Mouse (Mus musculus): ENCODE results near the gene Taf3. TPM values are rescaled to one million over a fixed set of nuclear protein-coding genes. Genes with fewer than 3 reads are reported as not detected.

Taf3 gene
- polyA plus RNA-seq, 1 experiment from 2014 or later = 15.7 TPM

- Histone ChIP-seq H3K4me1 (peaks cover 69% of the 10 kb centered on the region), H3K27ac (no peak overlapping the region), H3K4me3 (peak overlapping the region; percentile 52), H3K27me3 (ENCODE audit: poor library complexity, severe bottlenecking) (peaks cover 99% of the 10 kb centered on the region), H3K9me3 (no peaks in the 10 kb centered on the region), H3K36me3 (replicated peaks) (no peaks in the 10 kb centered on the region)
- WGBS = under 1% methylated on average over 39 of the region's 39 CpGs
- peak; percentile 55 for DNase-seq (ENCODE audit: extremely low spot score, low spot score)
Measured at GRCm38 (mm10) chr2:9882371-9882925, 165.9 kb downstream of the Taf3 start.

DNA sequence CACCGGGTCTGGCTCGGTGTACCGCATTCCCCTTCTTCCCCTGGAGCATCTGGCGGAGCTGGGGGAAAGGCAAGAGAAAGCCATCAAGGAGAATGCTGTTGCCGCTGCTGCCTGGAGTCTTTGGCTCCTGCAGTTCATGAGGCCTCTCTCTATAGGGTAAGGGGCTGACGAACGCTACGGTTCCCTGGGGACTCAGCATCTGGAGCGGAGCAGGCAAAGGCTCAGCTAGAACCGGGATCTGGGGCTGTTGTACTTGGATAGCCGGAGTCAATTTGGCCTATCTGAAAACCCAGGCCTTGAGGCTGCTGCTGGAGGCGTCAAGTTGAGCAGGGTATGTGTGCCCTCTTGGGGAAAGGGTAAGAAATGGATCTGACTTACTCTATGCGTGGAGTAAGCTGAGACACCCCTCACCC, 166.8 kb downstream of the Taf3 start:
- no peaks in the 10 kb centered on the region for H3K36me3 ChIP-seq (replicated peaks)
- peak overlapping the region; percentile 52 for H3K4me3 ChIP-seq
- H3K27me3 ChIP-seq (ENCODE audit: poor library complexity, severe bottlenecking) = peaks cover 99% of the 10 kb centered on the region
- 0% methylated on average over 13 of the region's 13 CpGs for WGBS
- H3K4me1 ChIP-seq = peaks cover 75% of the 10 kb centered on the region
- DNase-seq (ENCODE audit: extremely low spot score, low spot score) = peak; percentile 65
- H3K9me3 ChIP-seq = no peaks in the 10 kb centered on the region
- peak overlapping the region; percentile 76; the same call in 1 of the 2 replicates for H3K27ac ChIP-seq

- H3K27me3 ChIP-seq (ENCODE audit: poor library complexity, severe bottlenecking) = peaks cover 99% of the 10 kb centered on the region
- peak within 1 kb of the TSS; percentile 52 for H3K4me3 ChIP-seq
- H3K27ac ChIP-seq = peak within 1 kb of the TSS; percentile 76
- peaks cover 75% of the 10 kb centered on the region for H3K4me1 ChIP-seq
- no peaks in the 10 kb centered on the region for H3K9me3 ChIP-seq
- WGBS = under 1% methylated on average over 35 of the region's 35 CpGs
- H3K36me3 ChIP-seq (replicated peaks) = no peaks in the 10 kb centered on the region
- peak; percentile 66 for DNase-seq (ENCODE audit: extremely low spot score, low spot score)
Measured at GRCm38 (mm10) chr2:9881051-9881591, 167.3 kb downstream of the Taf3 start, which contains the start of gene 4930412O13Rik. Gene 4930412O13Rik (plus strand): TSS chr2:9881252.

GRCm38 (mm10) chr2:9880271-9880670, 168.1 kb downstream of the Taf3 start:
- Histone ChIP-seq H3K36me3 (replicated peaks) (no peaks in the 10 kb centered on the region), H3K9me3 (no peaks in the 10 kb centered on the region), H3K4me3 (0 out of 2 replicates have a peak overlapping the region, but pooled peaks have one; percentile 52), H3K27ac (no peak overlapping the region), H3K4me1 (peaks cover 75% of the 10 kb centered on the region), H3K27me3 (ENCODE audit: poor library complexity, severe bottlenecking) (peaks cover 99% of the 10 kb centered on the region)
- 2% methylated on average over 11 of the region's 11 CpGs for WGBS
- DNase-seq (ENCODE audit: extremely low spot score, low spot score) = no peak

DNA sequence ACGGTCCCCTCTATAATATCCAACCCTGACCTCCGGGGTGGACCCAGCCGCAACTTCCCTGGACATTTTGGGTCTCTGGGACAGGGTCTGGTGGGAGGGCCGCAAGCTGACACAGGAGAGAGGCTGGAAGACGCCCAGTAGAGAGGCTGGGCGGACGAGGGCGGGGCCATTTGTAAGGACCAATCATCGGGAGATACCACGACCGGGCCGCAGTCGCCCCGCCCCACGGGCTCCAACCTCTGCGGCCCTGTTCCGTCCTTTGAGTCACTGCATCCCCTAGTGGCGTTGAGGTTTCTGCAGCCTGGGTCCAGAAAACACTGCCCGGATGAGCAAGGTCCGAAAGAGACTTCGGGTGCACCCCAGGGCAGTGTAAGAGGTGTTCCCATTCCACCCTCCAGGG, 168.9 kb downstream of the Taf3 start:
- Histone ChIP-seq H3K4me1 (peaks cover 78% of the 10 kb centered on the region), H3K36me3 (replicated peaks) (no peaks in the 10 kb centered on the region), H3K4me3 (peak overlapping the region; percentile 58), H3K27ac (0 out of 2 replicates have a peak overlapping the region, but pooled peaks have one; percentile 40), H3K27me3 (ENCODE audit: poor library complexity, severe bottlenecking) (peaks cover 99% of the 10 kb centered on the region), H3K9me3 (no peaks in the 10 kb centered on the region)
- under 1% methylated on average over 21 of the region's 21 CpGs for WGBS
- peak; percentile 94 for DNase-seq (ENCODE audit: extremely low spot score, low spot score)

DNA sequence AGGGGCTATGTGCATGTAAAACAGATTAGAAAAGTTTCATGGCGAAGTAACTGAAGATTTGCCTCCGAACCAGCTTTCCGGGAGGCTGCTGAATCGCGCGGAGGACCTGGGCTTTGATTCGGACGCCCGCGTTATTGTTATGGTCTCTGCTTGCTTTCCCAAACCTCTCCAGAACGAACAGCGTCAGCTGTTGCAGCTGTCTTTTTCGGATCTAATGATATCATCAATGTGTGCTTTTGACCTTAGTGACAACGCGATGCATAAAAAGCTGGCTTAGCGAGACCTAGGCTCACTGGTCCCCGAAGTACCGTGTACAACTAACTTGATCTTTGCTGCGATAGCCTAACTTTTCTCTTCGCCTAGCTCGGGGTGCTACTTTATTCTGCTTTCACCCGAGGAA, 169.3 kb downstream of the Taf3 start:
- Histone ChIP-seq H3K27me3 (ENCODE audit: poor library complexity, severe bottlenecking) (peaks cover 99% of the 10 kb centered on the region), H3K4me1 (peaks cover 78% of the 10 kb centered on the region), H3K9me3 (no peaks in the 10 kb centered on the region), H3K4me3 (peak overlapping the region; percentile 58), H3K27ac (0 out of 2 replicates have a peak overlapping the region, but pooled peaks have one; percentile 40), H3K36me3 (replicated peaks) (no peaks in the 10 kb centered on the region)
- under 1% methylated on average over 22 of the region's 22 CpGs for WGBS
- DNase-seq (ENCODE audit: extremely low spot score, low spot score) = no peak

- peak; percentile 77 for DNase-seq (ENCODE audit: extremely low spot score, low spot score)
- Histone ChIP-seq H3K36me3 (replicated peaks) (no peaks in the 10 kb centered on the region), H3K27ac (0 out of 2 replicates have a peak overlapping the region, but pooled peaks have one; percentile 40), H3K4me1 (peaks cover 79% of the 10 kb centered on the region), H3K27me3 (ENCODE audit: poor library complexity, severe bottlenecking) (peaks cover 99% of the 10 kb centered on the region), H3K4me3 (peak overlapping the region; percentile 58), H3K9me3 (no peaks in the 10 kb centered on the region)
- under 1% methylated on average over 33 of the region's 33 CpGs for WGBS
Measured at GRCm38 (mm10) chr2:9878564-9879081, 169.8 kb downstream of the Taf3 start.

DNA sequence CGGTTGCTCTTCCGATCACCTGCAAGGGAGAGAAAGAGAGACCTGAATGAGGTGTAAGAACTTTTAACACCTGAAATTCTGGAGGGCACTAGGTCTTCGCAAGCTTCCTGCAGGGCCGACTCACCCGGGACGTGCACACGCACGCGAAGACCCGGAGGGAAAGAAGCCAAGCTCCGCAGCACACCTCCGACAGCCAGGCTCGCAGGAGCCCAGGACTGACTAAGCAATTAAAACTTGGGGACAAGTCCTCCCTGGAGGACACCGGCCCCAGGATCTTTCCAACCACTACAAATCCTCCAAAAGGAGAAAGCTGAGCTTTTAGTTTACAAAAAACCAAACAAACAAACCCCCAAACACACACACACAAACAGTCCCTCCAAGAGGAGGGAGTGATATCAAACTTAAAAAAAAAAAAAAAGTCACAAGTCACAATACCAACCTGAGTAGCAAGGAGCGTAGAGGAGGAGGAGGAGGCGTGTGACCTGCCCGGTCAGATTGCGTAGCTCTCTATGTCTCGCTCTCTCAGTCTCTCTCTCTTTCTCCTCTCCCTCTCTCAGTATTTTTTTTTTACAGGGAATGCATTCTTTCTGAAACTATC, 170.3 kb downstream of the Taf3 start:
- Histone ChIP-seq H3K4me1 (peaks cover 79% of the 10 kb centered on the region), H3K9me3 (no peaks in the 10 kb centered on the region), H3K4me3 (peak overlapping the region; percentile 58), H3K27me3 (ENCODE audit: poor library complexity, severe bottlenecking) (peaks cover 99% of the 10 kb centered on the region), H3K27ac (no peak overlapping the region), H3K36me3 (replicated peaks) (no peaks in the 10 kb centered on the region)
- DNase-seq (ENCODE audit: extremely low spot score, low spot score) = peak; percentile 48
- WGBS = under 1% methylated on average over 19 of the region's 19 CpGs

- no peak for DNase-seq (ENCODE audit: extremely low spot score, low spot score)
- Histone ChIP-seq H3K27me3 (ENCODE audit: poor library complexity, severe bottlenecking) (peaks cover 99% of the 10 kb centered on the region), H3K27ac (peak overlapping the region; percentile 11; the same call in 1 of the 2 replicates)
Measured at GRCm38 (mm10) chr2:9877326-9877690, 171.1 kb downstream of the Taf3 start.

GRCm38 (mm10) chr2:9876621-9877325, 171.6 kb downstream of the Taf3 start:
- Histone ChIP-seq H3K4me1 (peaks cover 79% of the 10 kb centered on the region), H3K9me3 (no peaks in the 10 kb centered on the region), H3K4me3 (peak overlapping the region; percentile 58), H3K27me3 (ENCODE audit: poor library complexity, severe bottlenecking) (peaks cover 99% of the 10 kb centered on the region), H3K36me3 (replicated peaks) (no peaks in the 10 kb centered on the region), H3K27ac (peak overlapping the region; percentile 11; the same call in 1 of the 2 replicates)
- peak; percentile 56 for DNase-seq (ENCODE audit: extremely low spot score, low spot score)
- WGBS = under 1% methylated on average over 31 of the region's 31 CpGs

More at GRCm38 (mm10) chr2:9877326-9877690, 171.1 kb downstream of the Taf3 start:
- Histone ChIP-seq H3K9me3 (no peaks in the 10 kb centered on the region), H3K36me3 (replicated peaks) (no peaks in the 10 kb centered on the region), H3K4me1 (peaks cover 79% of the 10 kb centered on the region), H3K4me3 (peak overlapping the region; percentile 58)
- WGBS = under 1% methylated on average over 35 of the region's 35 CpGs

DNA sequence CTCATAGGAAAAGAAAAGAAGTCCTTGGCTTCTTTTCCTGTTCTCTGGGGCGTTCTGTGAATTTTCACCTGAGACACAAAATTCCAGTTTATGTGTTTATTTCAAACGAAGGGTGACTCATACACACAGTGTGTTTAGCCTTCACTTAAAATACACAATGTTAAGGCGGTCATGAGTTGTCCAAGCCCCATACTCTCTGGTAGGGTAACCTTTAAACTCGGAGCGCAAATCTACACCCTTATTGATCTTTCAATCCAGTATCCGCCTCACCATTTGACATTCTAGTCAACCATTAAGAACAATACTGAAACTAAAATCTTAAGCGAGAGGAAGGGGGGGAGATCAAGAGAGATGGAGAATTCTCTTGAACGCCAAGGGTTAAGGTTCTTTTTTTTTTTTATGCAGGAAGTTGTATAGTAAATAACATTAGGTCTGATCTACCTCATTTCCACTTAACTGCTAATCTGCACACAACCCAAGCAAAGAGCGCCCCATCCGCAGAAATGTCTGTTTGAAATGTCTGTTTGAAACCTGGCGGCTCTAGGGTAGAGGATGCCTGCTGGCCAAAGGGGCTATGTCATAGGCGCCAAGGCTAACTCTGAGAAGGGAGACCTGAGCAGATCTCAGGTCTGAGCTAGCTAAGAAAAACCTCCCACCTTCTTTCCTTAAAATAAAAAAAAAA, 172.6 kb downstream of the Taf3 start:
- H3K36me3 ChIP-seq (replicated peaks) = no peaks in the 10 kb centered on the region
- H3K4me1 ChIP-seq = peaks cover 79% of the 10 kb centered on the region
- H3K9me3 ChIP-seq = no peaks in the 10 kb centered on the region
- peaks cover 99% of the 10 kb centered on the region for H3K27me3 ChIP-seq (ENCODE audit: poor library complexity, severe bottlenecking)
- WGBS = 5% methylated on average over 12 of the region's 12 CpGs
- no peak overlapping the region for H3K27ac ChIP-seq
- peak overlapping the region; percentile 58; the same call in 1 of the 2 replicates for H3K4me3 ChIP-seq
- DNase-seq (ENCODE audit: extremely low spot score, low spot score) = no peak

DNA sequence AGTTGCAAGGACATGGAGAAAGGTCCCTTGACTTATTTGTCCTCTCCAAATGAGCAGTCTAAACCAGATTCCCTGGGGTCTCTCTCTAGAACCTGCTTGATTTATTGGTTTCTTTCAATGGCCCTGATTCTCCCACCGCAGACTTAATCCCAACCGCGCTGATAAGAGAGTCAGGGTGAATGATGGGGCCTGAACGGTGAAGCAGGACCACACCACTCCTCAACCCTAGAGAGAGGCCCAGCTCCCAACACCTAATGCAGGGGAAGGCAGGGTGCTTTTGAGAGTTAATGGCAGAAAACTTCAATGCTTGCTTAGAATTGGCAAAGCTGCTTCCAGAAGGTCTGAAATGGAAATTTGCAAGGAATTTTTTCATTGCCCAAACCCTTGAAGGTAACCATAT, 173.2 kb downstream of the Taf3 start:
- H3K9me3 ChIP-seq = no peaks in the 10 kb centered on the region
- peak overlapping the region; percentile 28; the same call in 1 of the 2 replicates for H3K4me3 ChIP-seq
- no peak overlapping the region for H3K27ac ChIP-seq
- peak; percentile 27 for DNase-seq (ENCODE audit: extremely low spot score, low spot score)
- peaks cover 99% of the 10 kb centered on the region for H3K27me3 ChIP-seq (ENCODE audit: poor library complexity, severe bottlenecking)
- no peaks in the 10 kb centered on the region for H3K36me3 ChIP-seq (replicated peaks)
- 4% methylated on average over 4 of the region's 4 CpGs for WGBS
- H3K4me1 ChIP-seq = peaks cover 75% of the 10 kb centered on the region

Measured in forebrain, embryonic 10.5 days (tissue).